ENCODE assay signal across 10 mouse cellular contexts in the genomic region with DNA sequence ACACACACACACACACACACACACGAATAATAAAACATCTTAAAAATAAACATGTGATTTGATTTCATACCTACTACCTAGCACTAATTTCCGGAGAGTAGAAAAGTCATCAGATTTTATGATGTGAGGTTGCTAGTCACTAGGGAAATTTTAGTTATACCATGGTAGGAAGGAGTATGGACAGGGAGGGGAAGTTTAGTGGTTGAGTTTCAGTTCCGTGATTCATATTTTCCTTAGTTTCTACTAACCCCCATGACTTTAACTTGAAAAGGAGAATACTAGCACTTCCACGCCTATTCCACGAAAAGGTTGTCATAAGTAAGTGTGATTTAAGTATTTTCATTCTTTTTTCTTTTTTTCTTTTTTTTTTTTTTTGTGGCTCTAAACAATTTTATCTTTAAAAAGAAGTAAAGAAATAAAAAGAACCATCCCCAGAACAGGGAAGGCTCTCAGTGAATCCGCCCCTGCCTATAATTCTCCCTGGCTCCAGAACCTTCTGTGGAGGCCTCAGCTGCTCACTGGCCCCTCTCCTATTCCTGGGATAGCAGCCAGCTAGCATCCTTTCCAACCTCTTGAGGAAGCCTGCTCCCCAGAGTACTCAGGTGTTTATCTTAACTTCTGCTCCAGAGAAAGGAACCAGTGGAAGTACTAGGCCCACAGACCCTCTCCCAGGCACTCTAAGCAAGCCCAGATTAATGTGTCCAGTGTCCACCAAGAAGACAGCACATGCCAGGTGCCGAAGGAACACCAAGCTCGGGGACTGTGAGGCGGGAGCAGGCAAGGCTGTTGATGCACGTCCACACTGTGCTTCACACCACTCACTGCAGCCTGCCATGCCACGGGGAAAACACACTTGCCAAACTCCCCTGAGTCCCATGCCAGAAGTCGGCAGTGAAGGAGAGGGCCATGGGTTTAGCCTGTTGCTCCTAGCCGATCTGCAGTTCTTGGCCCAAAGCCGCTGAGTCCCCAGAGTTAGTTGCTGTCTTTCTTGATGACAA. TPM values are rescaled to one million over a fixed set of nuclear protein-coding genes. Genes with fewer than 3 reads are reported as not detected.
A peak's percentile ranks its signal among the peaks of the same experiment; 100 is the strongest.
DNase-seq lines count a peak whose midpoint lies in the region; ATAC-seq and TF ChIP-seq lines count a peak whose summit lies in the region.
"Had no signal": no experiment of that assay in that cellular context is flagged by ENCODE, and none has a peak within 500 bp of the region (broad histone marks: within the 10 kb centered on the region; RNA-seq: fewer than 3 reads in every experiment).

No protein-coding gene starts in this region.

- WGBS in heart, embryonic 12.5 days: 75% methylated on average over 14 of the region's 14 CpGs
- WGBS in stomach, embryonic 14.5 days: 72% methylated on average over 14 of the region's 14 CpGs
- WGBS in stomach, postnatal 0 days: 72% methylated on average over 14 of the region's 14 CpGs

- TF ChIP-seq EP300 in stomach, postnatal 0 days (optimal IDR thresholded peaks at IDR 0.05): no peak

- peaks cover 9% of the 10 kb centered on the region for H3K4me1 ChIP-seq in heart, embryonic 12.5 days (replicated peaks)
- H3K4me1 ChIP-seq in stomach, embryonic 14.5 days (ENCODE audit: control insufficient read depth, insufficient read depth, low read length): peaks cover 12% of the 10 kb centered on the region; the same call in 1 of the 2 replicates
- H3K4me1 ChIP-seq in stomach, postnatal 0 days (replicated peaks; ENCODE audit: control insufficient read depth, insufficient read depth): no peaks in the 10 kb centered on the region

- peak; percentile 97 for DNase-seq in heart, adult 11 months
- no peak for DNase-seq in stomach, postnatal 0 days (ENCODE audit: low spot score)
- DNase-seq in retina, postnatal 1 day: no peak
- DNase-seq in right cerebral cortex, postnatal 4 days: no peak
- DNase-seq: cerebellum, adult 9-10 months had no signal

- H3K4me3 ChIP-seq in heart, embryonic 12.5 days: no peak overlapping the region
- no peak overlapping the region for H3K4me3 ChIP-seq in stomach, embryonic 14.5 days (ENCODE audit: low read depth, low read length)
- H3K4me3 ChIP-seq in stomach, postnatal 0 days (ENCODE audit: low read depth, low read length): no peak overlapping the region
- H3K4me3 ChIP-seq: neural tube, embryonic 13.5 days had no signal

- H3K9ac ChIP-seq in heart, embryonic 12.5 days: no peak overlapping the region
- no peak overlapping the region for H3K9ac ChIP-seq in stomach, embryonic 14.5 days (replicated peaks; ENCODE audit: low read depth, low read length)
- no peak overlapping the region for H3K9ac ChIP-seq in stomach, postnatal 0 days (ENCODE audit: low read length)
- H3K9ac ChIP-seq: neural tube, embryonic 13.5 days had no signal

- TF ChIP-seq CTCF in stomach, postnatal 0 days (IDR thresholded peaks at IDR 0.05; ENCODE audit: low read depth): no peak

- H3K9me3 ChIP-seq in heart, embryonic 12.5 days (replicated peaks): no peaks in the 10 kb centered on the region
- no peaks in the 10 kb centered on the region for H3K9me3 ChIP-seq in stomach, embryonic 14.5 days (ENCODE audit: control insufficient read depth, low read depth, low read length)
- H3K9me3 ChIP-seq in stomach, postnatal 0 days (ENCODE audit: control insufficient read depth, low read length): no peaks in the 10 kb centered on the region
- H3K9me3 ChIP-seq: neural tube, embryonic 13.5 days had no signal

- H3K4me2 ChIP-seq in heart, embryonic 12.5 days: no peak overlapping the region
- H3K4me2 ChIP-seq in stomach, embryonic 14.5 days (replicated peaks; ENCODE audit: low read depth, low read length): no peak overlapping the region
- no peak overlapping the region for H3K4me2 ChIP-seq in stomach, postnatal 0 days (replicated peaks; ENCODE audit: low read depth)
- H3K4me2 ChIP-seq: neural tube, embryonic 13.5 days had no signal

- H3K27ac ChIP-seq in heart, embryonic 12.5 days (ENCODE audit: poor library complexity, severe bottlenecking): no peak overlapping the region
- H3K27ac ChIP-seq in stomach, embryonic 14.5 days (ENCODE audit: low read length): peak overlapping the region; percentile 39; the same call in 1 of the 2 replicates
- no peak overlapping the region for H3K27ac ChIP-seq in stomach, postnatal 0 days (replicated peaks)
- H3K27ac ChIP-seq: neural tube, embryonic 13.5 days had no signal

- H3K27me3 ChIP-seq in heart, embryonic 12.5 days (replicated peaks): no peaks in the 10 kb centered on the region
- H3K27me3 ChIP-seq in stomach, embryonic 14.5 days (ENCODE audit: control insufficient read depth, insufficient read depth, low read length): no peaks in the 10 kb centered on the region
- no peaks in the 10 kb centered on the region for H3K27me3 ChIP-seq in stomach, postnatal 0 days (ENCODE audit: control insufficient read depth, insufficient read depth, low read length)
- H3K27me3 ChIP-seq: neural tube, embryonic 13.5 days had no signal

- no peaks in the 10 kb centered on the region for H3K36me3 ChIP-seq in heart, embryonic 12.5 days
- no peaks in the 10 kb centered on the region for H3K36me3 ChIP-seq in stomach, embryonic 14.5 days (ENCODE audit: control insufficient read depth, insufficient read depth, low read length)
- no peaks in the 10 kb centered on the region for H3K36me3 ChIP-seq in stomach, postnatal 0 days (ENCODE audit: control insufficient read depth, insufficient read depth, low read length)
- H3K36me3 ChIP-seq: neural tube, embryonic 13.5 days had no signal

- no peak for ATAC-seq in heart, embryonic 12.5 days (ENCODE audit: insufficient number of reproducible peaks, low FRiP score)
- peak; percentile 4; the same call in 1 of the 2 replicates for ATAC-seq in stomach, embryonic 14.5 days (ENCODE audit: insufficient number of reproducible peaks, insufficient read depth, low FRiP score, low read depth)
- ATAC-seq in stomach, postnatal 0 days (ENCODE audit: low FRiP score, low TSS enrichment): no peak
- peak; percentile 64 for ATAC-seq in inflammation-experienced regulatory T-cells, adult 6 months
- no peak for ATAC-seq in erythroid progenitor cell, adult 5-6 weeks (replicated peaks; ENCODE audit: low FRiP score, poor library complexity, severe bottlenecking)

RNA-seq across cellular contexts. Expression of a gene that starts 25.0 kb away (rescaled TPM):
- 92.0 and 92.5 TPM in 2 replicates for polyA plus RNA-seq in heart, embryonic 12.5 days (2016; fragmentation: Nextera tagmentation; extraction: Ambion mirVana)
- polyA plus RNA-seq in stomach, embryonic 14.5 days (2014; fragmentation: Nextera tagmentation; extraction: Ambion mirVana): 174 and 178 TPM in 2 replicates
- polyA plus RNA-seq in stomach, postnatal 0 days (2015; fragmentation: Nextera tagmentation; extraction: Ambion mirVana): 66.2 and 66.8 TPM in 2 replicates
- 100 to 1,000 TPM; 188 to 356 (median 243) TPM for polyA plus RNA-seq in inflammation-experienced regulatory T-cells, adult 6 months (2017; shearing (Covaris generic))
- total RNA-seq in erythroid progenitor cell, adult 5-6 weeks (2015; ENCODE audit: low replicate concordance): 66.7 and 71.0 TPM in 2 replicates
- 35.3 and 38.5 TPM in 2 replicates for total RNA-seq in erythroid progenitor cell, adult 5-6 weeks (2017; ENCODE audit: low replicate concordance)

Comparison
In these comparisons a context has a peak if more than half of its experiments do, and no peak if none do; other contexts are left out.
1. ATAC-seq: peak in stomach, embryonic 14.5 days (single experiment) and inflammation-experienced regulatory T-cells, adult 6 months (single experiment); none in heart, embryonic 12.5 days (single experiment), stomach, postnatal 0 days (single experiment) and erythroid progenitor cell, adult 5-6 weeks (single experiment).